Mouse (Mus musculus) bone marrow, adult 2 months (tissue): ENCODE results near the gene Iqck.

ENCODE experiments used
- CTCF ChIP-seq: fragments of 200-500 bp; IDR thresholded peaks from 2 replicates; pipeline ENCODE4 v1.5.1; 2011; ENCODE audit warnings: low read length, control low read depth; ENCODE audit not compliant: control insufficient read depth, insufficient read depth
- POLR2A ChIP-seq: fragments of 200-500 bp; IDR thresholded peaks from 2 replicates; pipeline ENCODE4 v1.6.1; 2011; ENCODE audit warnings: low read depth, mild to moderate bottlenecking, control low read depth, low read length, borderline replicate concordance; ENCODE audit not compliant: control insufficient read depth

DNA sequence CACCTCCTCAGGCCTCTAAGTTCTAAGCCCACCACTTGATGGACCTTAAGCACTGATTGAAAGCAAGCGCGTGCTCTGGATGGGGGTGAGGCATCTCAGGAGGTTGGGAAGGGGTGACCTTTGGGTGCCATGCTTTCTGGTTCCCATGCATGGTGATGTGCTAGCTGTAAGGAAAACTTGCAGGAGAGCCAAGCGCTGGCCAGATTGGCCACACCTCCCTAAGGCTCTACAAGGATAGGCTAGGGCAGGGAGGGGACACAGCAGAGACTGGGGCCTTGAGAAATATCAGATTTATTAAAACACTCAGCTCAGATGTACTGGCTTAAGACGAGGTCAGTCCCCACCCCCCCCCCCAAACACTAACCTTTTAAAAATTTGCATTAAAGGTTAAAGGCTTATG, 117.8 kb downstream of the Iqck start:
- TF ChIP-seq POLR2A, result no peak
- no peak for TF ChIP-seq CTCF
